Mouse (Mus musculus) embryonic fibroblast, embryonic 13.5 days (primary cell): Measurements from ENCODE around the gene Gm21698.
"Not testable (repeated sequence)": the region's sequence is repeated elsewhere in the genome, so short reads cannot be mapped to it uniquely, and the experiment has no call there.

Experiments used
- CTCF ChIP-seq: IDR thresholded peaks from 2 replicates; pipeline ENCODE4 v1.5.1; 2011; ENCODE audit warnings: mild to moderate bottlenecking, control low read depth, low read length, moderate library complexity, borderline replicate concordance; ENCODE audit not compliant: insufficient read depth
- POLR2A ChIP-seq: IDR thresholded peaks from 2 replicates; pipeline ENCODE4 v1.6.1; 2011; ENCODE audit warnings: low read depth, mild to moderate bottlenecking, control low read depth, low read length, moderate library complexity

DNA sequence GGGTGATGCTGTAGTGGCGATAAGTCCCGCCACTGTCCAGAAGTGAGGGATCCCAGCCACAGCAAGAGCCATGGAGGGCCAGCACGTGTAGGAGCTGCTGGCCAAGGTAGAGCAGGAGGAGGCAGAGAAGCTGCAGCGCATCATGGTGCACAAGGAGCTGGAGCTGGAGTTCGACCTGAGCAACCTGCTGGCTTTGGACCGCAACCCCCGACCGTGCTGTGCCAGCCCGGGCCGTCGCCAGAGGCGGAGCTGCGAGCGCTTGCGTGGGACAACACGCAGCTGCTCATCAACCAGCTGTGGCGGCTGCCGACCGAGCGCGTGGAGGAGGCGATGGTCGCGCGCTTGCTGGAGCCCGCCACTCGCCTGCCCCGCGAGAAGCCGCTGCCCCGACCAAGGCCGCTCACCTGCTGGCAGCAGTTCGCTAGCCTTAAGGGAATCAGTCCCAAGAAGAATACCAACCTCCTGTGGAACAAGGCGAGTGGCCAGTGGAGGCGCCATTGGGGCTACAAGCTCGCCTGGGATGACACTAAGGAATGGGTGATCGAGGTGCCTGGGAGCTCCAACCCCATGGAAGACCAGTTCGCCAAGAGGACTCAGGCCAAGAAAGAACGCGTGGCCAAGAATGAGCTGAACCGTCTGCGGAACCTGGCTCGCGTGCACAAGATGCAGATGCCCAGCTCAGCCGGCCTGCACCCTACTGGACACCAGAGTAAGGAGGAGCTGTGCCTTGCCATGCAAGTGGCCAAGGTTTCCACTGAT, 18.7 kb upstream of the Gm21698 start:
- not testable (repeated sequence) for TF ChIP-seq CTCF, POLR2A
